Mouse (Mus musculus) kidney, postnatal 25 days (tissue): ENCODE measurements around the gene Inpp1.

Source experiments
- DNase-seq, 2 experiments: peaks; one replicate each; pipeline ENCODE4 v3.0.0; 2021; ENCODE audit warnings: mixed read lengths in 2 of 2

Gene Inpp1

GRCm38 (mm10) chr1:52816910-52817812 lies at the start of gene Inpp1:
Gene Inpp1, minus strand, starts transcription at chr1:52817688.
- peak; percentile 87 to 93 for DNase-seq

GRCm38 (mm10) chr1:52866007-52866406 lies 48.5 kb upstream of the Inpp1 start:
- DNase-seq: no peak

GRCm38 (mm10) chr1:52864220-52864619 lies 46.7 kb upstream of the Inpp1 start:
- no peak for DNase-seq

GRCm38 (mm10) chr1:52855904-52856601 lies 38.6 kb upstream of the Inpp1 start:
- no peak for DNase-seq

GRCm38 (mm10) chr1:52854029-52854428 lies 36.5 kb upstream of the Inpp1 start:
- peak in 1 of 2 experiments; percentile 32 for DNase-seq

GRCm38 (mm10) chr1:52849422-52849821 lies 31.9 kb upstream of the Inpp1 start:
- DNase-seq: no peak

GRCm38 (mm10) chr1:52846556-52846955 lies 29.1 kb upstream of the Inpp1 start:
- DNase-seq: peak in 1 of 2 experiments; percentile 47

GRCm38 (mm10) chr1:52844782-52845665 lies 27.5 kb upstream of the Inpp1 start, which contains the start of gene Hibch:
Gene Hibch, plus strand, starts transcription at chr1:52844929.
- DNase-seq: peak; percentile 99 to 100

- DNase-seq: no peak
Observed at GRCm38 (mm10) chr1:52844354-52844753, 26.9 kb upstream of the Inpp1 start.

- no peak for DNase-seq
Observed at GRCm38 (mm10) chr1:52839099-52839498, 21.6 kb upstream of the Inpp1 start.

GRCm38 (mm10) chr1:52817813-52818147 lies 292 bp upstream of the Inpp1 start:
- DNase-seq: no peak

- no peak for DNase-seq
Observed at GRCm38 (mm10) chr1:52816232-52816891, 1.1 kb downstream of the Inpp1 start.

- DNase-seq: no peak
Observed at GRCm38 (mm10) chr1:52808456-52808855, 9.0 kb downstream of the Inpp1 start.

- no peak for DNase-seq
Observed at GRCm38 (mm10) chr1:52805041-52805440, 12.4 kb downstream of the Inpp1 start.

- DNase-seq: no peak
Observed at GRCm38 (mm10) chr1:52802406-52802975, 15.0 kb downstream of the Inpp1 start.

- no peak for DNase-seq
Observed at GRCm38 (mm10) chr1:52801651-52802050, 15.8 kb downstream of the Inpp1 start.

- DNase-seq: no peak
Observed at GRCm38 (mm10) chr1:52800340-52800740, 17.1 kb downstream of the Inpp1 start.

- no peak for DNase-seq
Observed at GRCm38 (mm10) chr1:52799772-52800171, 17.7 kb downstream of the Inpp1 start.

GRCm38 (mm10) chr1:52799056-52799726 lies 18.3 kb downstream of the Inpp1 start:
- no peak for DNase-seq

- DNase-seq: no peak
Observed at GRCm38 (mm10) chr1:52795927-52796326, 21.6 kb downstream of the Inpp1 start.

GRCm38 (mm10) chr1:52793692-52794091 lies 23.8 kb downstream of the Inpp1 start:
- no peak for DNase-seq
